Comparison of ENCODE assay signal across 20 mouse cellular contexts in genomic region chr12:117512468-117512867, GRCm38 (mm10).
"Had no signal": no experiment of that assay in that cellular context is flagged by ENCODE, and none has a peak within 500 bp of the region (broad histone marks: within the 10 kb centered on the region; RNA-seq: fewer than 3 reads in every experiment).

No protein-coding gene starts in this region.

- H3K36me3 ChIP-seq: heart, embryonic 12.5 days; hindbrain, embryonic 10.5 days; intestine, embryonic 15.5 days; limb, embryonic 12.5 days had no signal

- DNase-seq: gastrocnemius, adult 2 months; gastrocnemius, postnatal 25 days; heart, adult 2 months; heart, postnatal 10 days; heart, postnatal 4 days; kidney, adult 18-20 months; kidney, adult 8-10 months; layer of hippocampus, postnatal 36 days; left cerebral cortex, postnatal 4 days; liver had no signal

- H3K4me1 ChIP-seq: intestine, embryonic 15.5 days had no signal

- ATAC-seq: hindbrain, embryonic 16.5 days; inflammation-experienced regulatory T-cells, adult 6 months; intestine, postnatal 0 days had no signal

- H3K4me3 ChIP-seq: gastrocnemius, adult 2 months; heart, adult 2 months; heart, embryonic 12.5 days; hindbrain, embryonic 10.5 days; intestine, embryonic 15.5 days; layer of hippocampus, adult 2 months; limb, embryonic 12.5 days had no signal

- H3K9ac ChIP-seq: heart, embryonic 12.5 days; hindbrain, embryonic 14.5 days; intestine, embryonic 15.5 days; limb, embryonic 12.5 days had no signal

- H3K4me2 ChIP-seq: heart, embryonic 12.5 days; hindbrain, embryonic 14.5 days; intestine, embryonic 15.5 days; limb, embryonic 12.5 days; liver, embryonic 11.5 days had no signal

- H3K9me3 ChIP-seq: heart, embryonic 12.5 days; hindbrain, embryonic 10.5 days; intestine, embryonic 15.5 days; limb, embryonic 12.5 days had no signal

- H3K27ac ChIP-seq: gastrocnemius, adult 2 months; heart, adult 2 months; hindbrain, embryonic 10.5 days; hindbrain, embryonic 14.5 days; intestine, embryonic 15.5 days; layer of hippocampus, adult 2 months; limb, embryonic 12.5 days had no signal

- H3K27me3 ChIP-seq: heart, embryonic 12.5 days; intestine, embryonic 15.5 days; limb, embryonic 12.5 days had no signal
